Mouse (Mus musculus) stomach, embryonic 16.5 days (tissue): Measurements from ENCODE around the gene Slc22a2. TPM values are rescaled to one million over a fixed set of nuclear protein-coding genes. Genes with fewer than 3 reads are reported as not detected.
"Not testable (repeated sequence)": the region's sequence is repeated elsewhere in the genome, so short reads cannot be mapped to it uniquely, and the experiment has no call there.

ENCODE experiments used
- ATAC-seq: fragments of 200-750 bp; cut with Nextera tagmentation; 2 replicates; pipeline ENCODE4 v1.8.0; 2017; ENCODE audit warnings: moderate number of reproducible peaks, moderate TSS enrichment; ENCODE audit not compliant: insufficient read depth, low FRiP score
- H3K27ac ChIP-seq: fragments of 300-500 bp; sonication (generic); 2 replicates; pipeline ENCODE4 v1.5.1; 2014; ENCODE audit warnings: low read length
- H3K27me3 ChIP-seq: fragments of 300-500 bp; sonication (generic); 2 replicates; pipeline ENCODE4 v1.6.1; 2014; ENCODE audit warnings: low read length, control low read depth, mixed read lengths; ENCODE audit not compliant: control insufficient read depth, insufficient read depth
- H3K36me3 ChIP-seq: fragments of 300-500 bp; sonication (generic); 2 replicates; pipeline ENCODE4 v1.6.1; 2014; ENCODE audit warnings: low read length; ENCODE audit not compliant: control insufficient read depth, insufficient read depth
- H3K4me1 ChIP-seq: fragments of 300-500 bp; sonication (generic); 2 replicates; pipeline ENCODE4 v1.6.1; 2014; ENCODE audit warnings: low read length, control low read depth, mixed read lengths; ENCODE audit not compliant: control insufficient read depth, insufficient read depth
- H3K4me2 ChIP-seq: fragments of 300-500 bp; sonication (generic); 2 replicates; pipeline ENCODE4 v1.6.1; 2014; ENCODE audit warnings: low read depth, low read length, mixed read lengths
- H3K4me3 ChIP-seq: fragments of 300-500 bp; sonication (generic); replicated peaks from 2 replicates; pipeline ENCODE4 v1.5.1; 2014; ENCODE audit warnings: mild to moderate bottlenecking, low read length
- H3K9ac ChIP-seq: fragments of 300-500 bp; sonication (generic); 2 replicates; pipeline ENCODE4 v1.6.1; 2014; ENCODE audit warnings: low read length
- H3K9me3 ChIP-seq: fragments of 300-500 bp; sonication (generic); replicated peaks from 2 replicates; pipeline ENCODE4 v1.6.1; 2016; ENCODE audit warnings: low read length, control low read depth; ENCODE audit not compliant: control insufficient read depth
- WGBS: fragments of 180-500 bp; shearing (Covaris S2); extraction: QIAGEN DNeasy Blood & Tissue Kit; methylation state at CpG from one replicate; pipeline ENCODE4 v1.1.7; 2014; 5-methylcytosine and 5-hydroxymethylcytosine counted together
- polyA plus RNA-seq: library from polyadenylated mRNA; unstranded; fragments of >200 nt; fragmentation: Nextera tagmentation; extraction: Ambion mirVana; gene quantifications from 2 replicates; pipeline ENCODE4 v1.2.1, GENCODE M21; 2015

The Slc22a2 gene
- polyA plus RNA-seq = 0.06 TPM in 1 of 2 replicates, not detected in the other

GRCm38 (mm10) chr17:12583991-12584390, at the start of gene Slc22a2:
TSS of gene Slc22a2 (plus strand) at chr17:12584132.
- Histone ChIP-seq H3K9ac (no peak within 1 kb of the TSS), H3K4me3 (no peak within 1 kb of the TSS), H3K27me3 (no peaks in the 10 kb centered on the region), H3K36me3 (no peaks in the 10 kb centered on the region), H3K27ac (no peak within 1 kb of the TSS), H3K9me3 (no peaks in the 10 kb centered on the region), H3K4me2 (no peak within 1 kb of the TSS), H3K4me1 (0 out of 2 replicates have a peak, but pooled peaks cover 2% of the 10 kb centered on the region)
- 51% methylated on average over 10 of the region's 10 CpGs for whole genome bisulfite sequencing
- ATAC-seq = no peak

- WGBS = 52% methylated on average over 13 of the region's 13 CpGs
- no peak overlapping the region for H3K4me3 ChIP-seq
- 0 out of 2 replicates have a peak, but pooled peaks cover 3% of the 10 kb centered on the region for H3K4me1 ChIP-seq
- no peak for ATAC-seq
- H3K4me2 ChIP-seq = no peak overlapping the region
- no peaks in the 10 kb centered on the region for H3K9me3 ChIP-seq
- no peaks in the 10 kb centered on the region for H3K27me3 ChIP-seq
- no peak overlapping the region for H3K27ac ChIP-seq
- H3K36me3 ChIP-seq = no peaks in the 10 kb centered on the region
- no peak overlapping the region for H3K9ac ChIP-seq
These were observed 49.4 kb upstream of the Slc22a2 start for GRCm38 (mm10) chr17:12534353-12535145.

DNA sequence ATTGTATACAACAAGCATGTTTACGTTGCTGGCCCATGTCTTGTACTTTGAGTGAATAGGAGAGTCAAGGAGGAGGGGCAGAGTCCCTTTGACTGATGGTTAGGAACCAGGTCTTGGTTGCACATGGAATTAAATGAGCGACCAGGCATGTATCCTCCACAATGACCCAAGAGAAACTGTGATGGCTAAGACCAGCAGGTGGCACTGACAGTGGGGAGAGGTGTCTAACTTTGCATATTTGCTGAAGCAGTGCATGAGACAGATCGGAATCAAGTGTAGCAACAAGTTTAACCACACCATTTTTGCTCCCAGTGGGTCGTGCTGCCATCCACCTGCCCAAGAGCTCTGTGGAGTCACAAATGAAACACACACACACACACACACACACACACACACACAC, 21.7 kb upstream of the Slc22a2 start:
- H3K27ac ChIP-seq = no peak overlapping the region
- H3K4me1 ChIP-seq = no peaks in the 10 kb centered on the region
- no peak overlapping the region for H3K4me3 ChIP-seq
- H3K9me3 ChIP-seq = no peaks in the 10 kb centered on the region
- H3K27me3 ChIP-seq = no peaks in the 10 kb centered on the region
- H3K36me3 ChIP-seq = no peaks in the 10 kb centered on the region
- WGBS = 77% methylated on average over 4 of the region's 4 CpGs
- no peak overlapping the region for H3K9ac ChIP-seq
- ATAC-seq = no peak
- no peak overlapping the region for H3K4me2 ChIP-seq

DNA sequence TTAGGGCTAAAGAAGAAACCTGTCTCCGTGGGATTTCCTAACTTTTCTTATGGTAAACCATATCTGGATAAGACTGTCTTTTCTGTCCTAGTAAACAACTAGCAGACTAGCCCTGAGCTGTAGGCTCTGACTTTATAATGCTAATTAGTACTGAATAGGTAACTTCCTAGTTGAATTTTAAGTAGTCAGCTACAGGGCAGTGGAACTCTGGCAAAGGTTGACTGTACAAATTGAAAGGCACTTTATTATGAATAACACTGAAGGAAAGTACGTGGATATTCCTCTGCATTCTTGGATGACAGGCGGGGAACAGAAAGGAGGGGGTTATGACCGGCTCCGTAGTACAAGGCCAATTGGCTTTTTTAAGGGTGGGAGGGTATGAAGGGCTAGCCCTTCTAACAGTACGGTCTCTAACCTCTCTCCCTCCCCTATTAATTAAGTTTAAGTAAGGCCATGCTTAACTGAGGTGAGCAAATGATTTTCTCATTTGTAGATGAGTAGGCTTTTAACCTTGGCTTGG, 19.4 kb upstream of the Slc22a2 start:
- WGBS = 53% methylated on average over 6 of the region's 6 CpGs
- not testable (repeated sequence) for H3K4me2 ChIP-seq, H3K27ac ChIP-seq, H3K4me1 ChIP-seq, H3K4me3 ChIP-seq, H3K9ac ChIP-seq, H3K27me3 ChIP-seq, ATAC-seq, H3K36me3 ChIP-seq, H3K9me3 ChIP-seq

- 88% methylated on average over 6 of the region's 6 CpGs for WGBS
- Histone ChIP-seq H3K4me2 (no peak overlapping the region), H3K4me3 (no peak overlapping the region), H3K36me3 (no peaks in the 10 kb centered on the region), H3K9ac (no peak overlapping the region), H3K4me1 (no peaks in the 10 kb centered on the region), H3K27ac (no peak overlapping the region), H3K9me3 (no peaks in the 10 kb centered on the region), H3K27me3 (no peaks in the 10 kb centered on the region)
- ATAC-seq = no peak
These were observed 18.5 kb upstream of the Slc22a2 start for GRCm38 (mm10) chr17:12565443-12565842.

DNA sequence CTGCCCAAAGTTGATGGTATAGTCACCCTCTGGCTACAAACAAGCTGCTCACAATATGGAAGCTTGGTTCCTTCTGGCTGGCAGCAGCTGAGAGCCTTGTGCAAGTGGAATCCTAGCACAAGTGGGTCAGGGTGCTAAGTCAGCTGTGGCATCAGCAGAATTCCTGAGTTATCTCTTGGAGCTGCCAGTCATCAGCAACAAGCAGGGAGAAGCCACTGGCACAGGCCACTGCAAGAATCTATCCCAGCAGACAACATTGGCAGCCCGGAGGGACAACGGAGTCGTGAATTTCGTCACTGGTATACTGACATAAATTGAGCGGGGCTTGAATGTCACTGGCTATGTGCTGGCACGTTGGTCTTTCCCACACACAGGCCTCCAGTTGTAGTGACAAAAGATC, 12.6 kb upstream of the Slc22a2 start:
- ATAC-seq = no peak
- no peak overlapping the region for H3K4me3 ChIP-seq
- no peak overlapping the region for H3K9ac ChIP-seq
- no peaks in the 10 kb centered on the region for H3K27me3 ChIP-seq
- 62% methylated on average over 6 of the region's 6 CpGs for WGBS
- no peak overlapping the region for H3K27ac ChIP-seq
- H3K36me3 ChIP-seq = no peaks in the 10 kb centered on the region
- H3K9me3 ChIP-seq = no peaks in the 10 kb centered on the region
- H3K4me2 ChIP-seq = no peak overlapping the region
- no peaks in the 10 kb centered on the region for H3K4me1 ChIP-seq

- H3K4me3 ChIP-seq = no peak overlapping the region
- H3K9ac ChIP-seq = no peak overlapping the region
- H3K9me3 ChIP-seq = no peaks in the 10 kb centered on the region
- H3K27me3 ChIP-seq = no peaks in the 10 kb centered on the region
- WGBS = 50% methylated on average over 9 of the region's 9 CpGs
- H3K27ac ChIP-seq = no peak overlapping the region
- no peaks in the 10 kb centered on the region for H3K4me1 ChIP-seq
- H3K4me2 ChIP-seq = no peak overlapping the region
- no peak for ATAC-seq
- no peaks in the 10 kb centered on the region for H3K36me3 ChIP-seq
These were observed 11.9 kb upstream of the Slc22a2 start for GRCm38 (mm10) chr17:12571924-12572463.

- 79% methylated on average over 6 of the region's 6 CpGs for WGBS
- ATAC-seq = no peak
- H3K4me3 ChIP-seq = no peak overlapping the region
- H3K9ac ChIP-seq = no peak overlapping the region
- H3K9me3 ChIP-seq = no peaks in the 10 kb centered on the region
- no peak overlapping the region for H3K27ac ChIP-seq
- no peaks in the 10 kb centered on the region for H3K4me1 ChIP-seq
- H3K36me3 ChIP-seq = no peaks in the 10 kb centered on the region
- H3K27me3 ChIP-seq = no peaks in the 10 kb centered on the region
- H3K4me2 ChIP-seq = no peak overlapping the region
These were observed 8.5 kb upstream of the Slc22a2 start for GRCm38 (mm10) chr17:12575391-12575790.

DNA sequence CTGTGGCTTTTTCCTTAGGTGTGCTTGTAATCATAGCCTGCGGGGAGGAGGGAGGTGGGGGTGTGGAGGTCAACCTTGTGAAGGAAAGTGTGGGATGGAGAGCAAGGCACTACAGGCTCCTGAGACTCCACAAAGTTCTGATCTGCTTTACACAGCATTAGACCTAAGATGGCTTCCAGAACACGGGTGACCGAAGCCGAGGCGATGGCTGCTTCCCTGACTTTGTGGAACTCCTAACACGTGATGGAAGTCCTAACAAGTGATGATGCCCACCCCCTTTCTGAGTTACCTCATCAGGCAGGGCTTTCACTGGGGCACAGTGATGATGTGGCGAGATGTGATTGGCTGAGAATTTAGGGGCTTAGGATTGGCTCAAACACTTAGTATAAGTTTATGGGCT, 6.8 kb upstream of the Slc22a2 start:
- no peaks in the 10 kb centered on the region for H3K27me3 ChIP-seq
- no peaks in the 10 kb centered on the region for H3K9me3 ChIP-seq
- H3K36me3 ChIP-seq = no peaks in the 10 kb centered on the region
- no peak overlapping the region for H3K4me2 ChIP-seq
- H3K27ac ChIP-seq = no peak overlapping the region
- no peak overlapping the region for H3K4me3 ChIP-seq
- 89% methylated on average over 7 of the region's 7 CpGs for WGBS
- H3K4me1 ChIP-seq = no peaks in the 10 kb centered on the region
- H3K9ac ChIP-seq = no peak overlapping the region
- ATAC-seq = no peak
